Mouse (Mus musculus) embryo, embryonic 11 days (tissue): ENCODE data around the gene Zfp281.

ENCODE experiments used
- DNase-seq: peaks from one replicate; pipeline ENCODE4 v3.0.0-alpha.2; 2015

Gene Zfp281

DNA sequence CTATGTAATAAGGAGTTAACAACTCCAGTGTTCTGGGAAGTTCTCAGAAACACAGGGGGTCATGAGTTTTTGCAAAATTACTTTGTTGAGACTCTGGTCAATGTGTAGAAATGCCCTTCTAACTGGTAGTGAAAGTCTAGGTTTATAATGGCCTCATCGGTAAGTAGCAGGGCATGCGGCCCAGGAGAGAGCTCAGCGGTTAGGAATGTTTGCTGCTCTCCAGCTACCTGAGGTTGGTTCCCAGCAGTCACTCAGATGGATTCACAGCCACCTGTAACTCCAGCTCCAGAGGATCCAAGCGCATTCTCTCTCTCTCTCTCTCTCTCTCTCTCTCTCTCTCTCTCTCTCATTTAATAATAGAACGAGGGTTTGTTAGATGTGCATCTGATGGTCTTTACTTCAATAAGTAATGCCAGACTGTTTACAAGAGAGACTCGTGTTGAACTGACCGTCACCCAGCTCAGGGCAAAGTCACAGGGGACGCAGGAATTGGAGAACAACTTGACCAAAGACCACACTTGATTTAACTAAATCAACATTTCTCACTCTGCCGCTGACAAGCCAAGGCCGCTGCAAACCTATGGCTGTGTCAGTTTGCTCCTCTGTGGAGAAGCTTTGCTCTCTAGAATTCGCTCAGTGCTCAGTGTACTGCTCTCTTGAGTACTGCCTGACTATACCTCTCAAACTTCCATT lies 9.8 kb upstream of the Zfp281 start:
- no peak for DNase-seq

DNA sequence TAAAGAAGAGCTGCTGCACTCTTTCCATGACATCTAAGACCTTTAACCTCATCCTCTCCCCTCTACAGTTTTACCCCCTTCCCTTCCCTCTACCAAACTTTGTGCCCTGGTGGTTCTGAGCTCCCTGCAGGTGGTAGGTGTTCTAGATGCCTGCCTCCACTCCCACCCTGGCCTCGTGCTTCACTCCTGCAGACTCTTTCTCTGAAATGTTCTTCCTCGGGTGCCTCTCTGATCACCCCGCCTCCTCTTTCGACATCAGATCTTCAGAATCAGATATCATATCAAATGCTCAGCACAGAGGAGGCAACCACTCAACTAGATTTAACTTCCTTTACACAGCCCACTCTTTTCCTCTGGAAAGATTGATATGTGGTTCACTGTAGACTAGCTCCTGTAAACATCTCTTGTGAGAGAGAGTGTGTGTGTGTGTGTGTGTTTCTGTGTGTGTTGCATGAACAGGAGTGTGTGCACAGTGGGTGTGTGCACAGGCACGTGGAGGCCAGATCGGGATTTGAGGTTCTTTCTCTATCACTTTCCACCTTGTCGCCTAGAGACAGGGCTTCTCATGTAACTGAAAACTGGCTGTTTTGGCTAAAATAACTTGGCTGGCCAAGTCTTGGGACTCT lies 7.4 kb upstream of the Zfp281 start:
- no peak for DNase-seq

DNA sequence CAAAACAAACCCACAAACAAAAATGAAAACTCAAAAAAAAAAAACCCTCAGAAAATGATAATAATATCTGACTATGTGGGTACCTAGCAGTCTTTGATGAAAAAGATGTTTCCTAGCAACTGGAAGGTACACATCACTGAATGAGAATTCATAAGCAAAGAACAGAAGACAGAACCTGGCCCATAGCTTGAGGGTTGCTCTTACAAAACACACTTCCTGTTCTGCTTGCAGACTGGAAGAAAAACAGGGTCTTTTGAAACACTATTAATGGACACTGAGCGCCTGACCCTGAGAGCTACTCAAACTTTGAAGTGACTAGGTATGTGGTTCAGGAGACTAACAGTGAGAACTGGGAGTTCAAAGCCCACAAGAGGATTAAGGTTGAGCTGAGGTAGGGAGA lies 6.1 kb upstream of the Zfp281 start:
- no peak for DNase-seq

GRCm38 (mm10) chr1:136625019-136625895 lies 556 bp downstream of the Zfp281 start:
- DNase-seq: peak; percentile 54

DNA sequence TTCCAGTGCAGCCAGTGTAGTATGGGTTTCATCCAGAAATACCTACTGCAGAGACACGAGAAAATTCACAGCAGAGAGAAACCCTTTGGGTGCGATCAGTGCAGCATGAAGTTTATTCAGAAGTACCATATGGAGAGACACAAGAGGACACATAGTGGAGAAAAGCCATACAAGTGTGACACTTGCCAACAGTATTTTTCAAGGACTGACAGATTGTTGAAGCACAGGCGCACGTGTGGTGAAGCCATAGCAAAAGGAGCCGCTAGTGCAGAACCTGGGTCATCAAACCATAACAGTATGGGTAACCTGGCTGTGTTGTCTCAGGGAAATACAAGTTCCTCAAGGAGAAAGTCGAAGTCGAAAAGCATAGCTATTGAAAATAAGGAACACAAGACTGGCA lies 1.4 kb downstream of the Zfp281 start:
- DNase-seq: no peak

DNA sequence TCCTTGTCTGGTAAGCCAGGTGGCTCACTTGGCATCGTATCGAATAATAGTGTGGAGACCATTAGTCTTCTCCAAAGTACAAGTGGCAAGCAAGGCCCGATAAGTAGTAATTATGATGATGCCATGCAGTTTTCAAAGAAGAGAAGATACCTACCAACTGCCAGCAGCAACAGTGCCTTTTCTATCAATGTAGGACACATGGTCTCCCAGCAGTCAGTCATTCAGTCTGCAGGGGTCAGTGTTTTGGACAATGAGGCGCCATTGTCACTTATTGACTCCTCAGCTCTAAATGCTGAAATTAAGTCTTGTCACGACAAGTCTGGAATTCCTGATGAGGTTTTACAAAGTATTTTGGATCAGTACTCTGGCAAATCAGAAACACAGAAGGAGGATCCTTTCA lies 2.1 kb downstream of the Zfp281 start:
- DNase-seq: no peak

DNA sequence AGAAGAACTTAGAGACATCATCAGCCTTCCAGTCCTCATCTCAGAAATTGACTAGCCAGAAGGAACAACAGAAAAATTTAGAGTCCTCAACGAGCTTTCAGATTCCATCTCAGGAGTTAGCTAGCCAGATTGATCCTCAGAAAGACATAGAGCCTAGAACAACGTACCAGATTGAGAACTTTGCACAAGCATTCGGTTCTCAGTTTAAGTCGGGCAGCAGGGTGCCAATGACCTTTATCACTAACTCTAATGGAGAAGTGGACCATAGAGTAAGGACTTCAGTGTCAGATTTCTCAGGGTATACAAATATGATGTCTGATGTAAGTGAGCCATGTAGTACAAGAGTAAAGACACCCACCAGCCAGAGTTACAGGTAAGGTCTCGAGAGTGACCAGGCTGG lies 2.9 kb downstream of the Zfp281 start:
- no peak for DNase-seq

DNA sequence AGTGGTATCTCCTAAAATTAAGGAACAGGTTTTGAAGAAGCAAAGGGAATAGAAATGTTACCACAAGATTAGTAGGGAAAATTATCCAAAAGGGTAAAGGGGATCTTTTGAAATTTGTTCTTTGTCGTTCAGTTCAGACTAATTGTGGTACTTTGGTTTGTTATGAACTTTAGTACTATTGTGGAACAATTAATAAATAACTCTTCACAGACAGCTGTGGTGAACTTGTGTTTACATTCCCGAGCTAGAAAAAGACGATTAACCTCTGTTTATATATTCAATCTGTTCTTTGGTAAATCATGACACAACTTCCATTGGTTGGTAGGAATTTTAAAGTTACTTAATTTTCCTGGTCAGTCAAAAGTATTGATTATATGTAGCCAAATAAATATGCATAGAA lies 8.2 kb downstream of the Zfp281 start:
- DNase-seq: no peak

- no peak for DNase-seq
Measured at GRCm38 (mm10) chr1:136635644-136636043, 10.9 kb downstream of the Zfp281 start.

GRCm38 (mm10) chr1:136636946-136637345 lies 12.2 kb downstream of the Zfp281 start:
- DNase-seq: no peak

GRCm38 (mm10) chr1:136637696-136638095 lies 13.0 kb downstream of the Zfp281 start:
- no peak for DNase-seq

GRCm38 (mm10) chr1:136638211-136638610 lies 13.5 kb downstream of the Zfp281 start:
- DNase-seq: no peak

- DNase-seq: no peak
Measured at GRCm38 (mm10) chr1:136638699-136639098, 14.0 kb downstream of the Zfp281 start.

DNA sequence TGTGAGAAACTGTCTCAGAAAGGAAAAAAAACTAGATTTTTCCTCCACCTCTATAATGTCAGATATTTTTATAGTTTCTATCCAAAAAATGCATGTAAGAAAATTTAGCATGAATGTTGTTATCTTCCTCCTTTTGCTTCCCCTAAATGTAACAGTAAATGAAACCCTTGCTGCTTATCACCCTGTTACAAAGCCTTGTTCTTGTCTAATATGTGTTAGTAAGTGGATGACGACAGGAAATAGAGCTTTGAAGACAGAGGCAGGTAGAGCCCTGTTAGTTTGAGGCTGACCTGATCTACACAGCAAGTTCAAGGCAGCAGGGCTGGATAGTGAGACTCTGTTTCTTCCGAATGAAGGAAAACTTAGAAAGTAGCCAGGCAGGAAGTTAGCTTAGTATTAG lies 14.5 kb downstream of the Zfp281 start:
- no peak for DNase-seq

- no peak for DNase-seq
Measured at GRCm38 (mm10) chr1:136642701-136643100, 18.0 kb downstream of the Zfp281 start.

GRCm38 (mm10) chr1:136644486-136644885 lies 19.8 kb downstream of the Zfp281 start:
- DNase-seq: no peak

DNA sequence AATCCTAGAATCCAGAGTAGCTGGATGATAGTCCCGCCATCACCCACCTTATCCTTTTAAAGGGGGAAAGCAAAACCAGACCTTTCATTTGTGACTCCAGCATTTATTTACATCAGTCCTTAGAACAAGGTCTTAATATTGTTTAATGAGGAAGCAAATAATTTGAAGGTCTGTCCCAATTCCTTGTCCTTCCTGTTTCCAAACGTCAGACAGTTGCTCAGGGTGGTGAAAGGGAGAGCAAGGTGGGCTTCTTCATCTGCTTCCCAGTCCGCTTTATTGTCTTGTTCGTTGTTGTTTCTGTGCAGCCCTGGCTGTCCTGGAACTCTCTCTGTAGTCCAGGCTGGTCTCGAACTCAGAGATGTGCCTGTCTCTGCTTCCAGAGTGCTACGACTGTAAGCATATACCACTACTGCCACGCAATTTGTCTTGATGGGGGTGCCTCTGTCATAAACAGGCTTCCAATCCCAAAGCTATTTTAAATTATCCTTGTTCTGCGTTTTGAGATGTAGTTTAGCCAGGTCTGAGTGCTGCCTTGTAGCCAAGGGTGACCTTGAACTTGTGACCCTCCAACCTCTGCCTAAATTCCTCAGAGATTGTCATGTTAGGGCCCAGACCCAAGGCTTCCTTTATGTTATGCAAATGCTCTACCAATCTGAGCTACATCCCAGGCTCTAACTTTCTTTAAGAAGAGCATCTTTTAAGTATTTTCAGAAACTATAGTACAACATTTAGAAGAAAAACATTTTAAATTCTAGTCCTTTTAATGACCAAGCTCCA lies 21.3 kb downstream of the Zfp281 start:
- no peak for DNase-seq

DNA sequence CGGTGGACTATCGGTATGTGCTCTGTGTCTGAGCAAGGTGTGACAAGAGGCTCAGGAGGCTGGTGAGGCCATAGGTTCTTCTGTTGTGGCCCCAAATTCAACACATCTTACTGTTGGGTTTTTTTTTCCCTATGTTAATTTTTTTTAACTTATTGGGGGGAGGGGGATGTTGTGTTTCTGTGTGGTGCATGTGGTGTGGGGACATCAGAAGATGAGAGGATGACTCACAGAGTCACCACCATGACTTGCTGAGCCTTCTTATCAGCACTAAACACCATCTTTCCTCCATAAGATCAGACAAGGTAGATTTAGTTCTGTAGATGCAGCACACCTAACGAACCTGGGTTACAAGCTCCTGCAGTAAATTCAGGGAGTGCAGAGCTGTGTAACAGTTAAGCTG lies 27.4 kb downstream of the Zfp281 start:
- no peak for DNase-seq

- DNase-seq: no peak
Measured at GRCm38 (mm10) chr1:136653526-136653925, 28.8 kb downstream of the Zfp281 start.

DNA sequence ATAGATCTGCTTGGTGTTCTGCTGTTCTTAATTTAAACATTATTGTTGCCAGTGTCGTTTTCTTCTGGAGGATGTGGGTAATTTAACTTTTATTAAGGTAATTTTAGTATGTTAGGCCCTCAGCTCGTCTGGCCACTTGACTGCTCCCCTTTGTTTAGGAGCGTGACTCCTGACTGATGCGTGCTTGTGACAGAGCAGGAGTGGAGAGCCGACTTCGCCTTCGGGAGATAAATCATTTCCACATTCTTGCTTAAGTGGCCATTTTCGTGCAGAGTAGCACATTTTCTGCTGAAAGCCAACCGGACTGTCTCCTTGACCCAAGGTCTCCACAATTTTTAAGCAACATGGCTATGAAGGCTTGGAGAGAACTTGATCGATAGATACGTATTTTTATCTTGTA lies 29.7 kb downstream of the Zfp281 start:
- DNase-seq: no peak

- DNase-seq: no peak
Measured at GRCm38 (mm10) chr1:136656619-136657018, 31.9 kb downstream of the Zfp281 start.

DNA sequence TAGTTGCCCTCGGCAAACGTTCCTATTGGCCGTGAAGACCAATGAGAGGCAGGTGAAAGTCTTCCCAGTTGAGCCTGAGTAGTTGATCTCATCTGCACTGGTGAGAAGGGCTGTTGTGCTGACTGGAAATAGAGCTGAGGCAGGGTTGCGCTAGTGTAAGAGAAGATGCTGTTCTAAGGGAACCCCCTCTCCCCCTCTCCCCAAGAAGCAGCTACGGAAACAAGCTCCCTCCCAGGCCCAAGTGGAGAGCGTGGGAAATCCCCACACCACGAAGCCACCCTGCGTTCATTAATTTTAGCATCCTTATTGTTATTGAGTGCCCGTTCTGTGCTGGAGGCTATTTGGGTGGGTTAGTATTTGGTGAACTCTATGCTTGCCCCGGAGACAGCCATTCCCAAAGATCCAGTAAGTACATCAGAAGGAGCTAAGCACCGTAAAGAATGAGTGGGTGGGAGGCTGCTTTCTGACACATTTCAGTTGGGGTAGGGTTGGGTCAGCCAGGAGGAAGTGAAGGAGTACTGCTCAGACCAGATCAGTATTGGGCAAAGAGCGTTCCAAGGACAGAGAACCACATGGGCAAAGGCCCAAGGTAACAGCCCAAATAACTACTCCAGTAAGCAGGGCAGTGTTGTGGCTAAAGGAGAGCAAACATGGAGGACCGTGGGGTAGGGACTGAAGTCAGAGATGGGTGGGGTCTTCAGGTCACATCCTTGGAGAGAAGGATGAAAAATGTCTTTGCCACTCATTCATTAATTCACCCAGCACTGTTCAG lies 33.9 kb downstream of the Zfp281 start:
- no peak for DNase-seq
